Mouse (Mus musculus) lung, adult 2 months (tissue): ENCODE measurements around the gene Mylip.

ENCODE experiments used
- CTCF ChIP-seq: fragments of 200-500 bp; IDR thresholded peaks from 2 replicates; pipeline ENCODE4 v1.5.1; 2011; ENCODE audit warnings: mild to moderate bottlenecking, low read length, control low read depth; ENCODE audit not compliant: insufficient read depth
- POLR2A ChIP-seq: fragments of 200-500 bp; IDR thresholded peaks from 2 replicates; pipeline ENCODE4 v1.6.1; 2011; ENCODE audit warnings: low read depth, mild to moderate bottlenecking, control low read depth, low read length, borderline replicate concordance; ENCODE audit errors: extremely low read depth

GRCm38 (mm10) chr13:45345471-45346159, 43.9 kb upstream of the Mylip start:
- TF ChIP-seq CTCF, result no peak
- TF ChIP-seq POLR2A, result no peak
